Mouse (Mus musculus) frontal cortex, postnatal 36 days (tissue): ENCODE measurements around the gene Kif16b.

Experiments
- DNase-seq, 2 experiments: peaks; one replicate each; pipeline ENCODE4 v3.0.0; 2022; ENCODE audit warnings: low spot score in 2 of 2

Kif16b gene

GRCm38 (mm10) chr2:142734046-142734445 lies 167.3 kb downstream of the Kif16b start:
- no peak for DNase-seq

GRCm38 (mm10) chr2:142732370-142732769 lies 169.0 kb downstream of the Kif16b start:
- DNase-seq: peak in 1 of 2 experiments; percentile 22

- DNase-seq: peak; percentile 88 to 92
Observed at GRCm38 (mm10) chr2:142731778-142732092, 169.6 kb downstream of the Kif16b start.

GRCm38 (mm10) chr2:142731016-142731777 lies 170.1 kb downstream of the Kif16b start:
- peak; percentile 19 to 44 for DNase-seq

GRCm38 (mm10) chr2:142724215-142725001 lies 176.9 kb downstream of the Kif16b start:
- no peak for DNase-seq

GRCm38 (mm10) chr2:142720174-142720573 lies 181.2 kb downstream of the Kif16b start:
- DNase-seq: no peak

GRCm38 (mm10) chr2:142718998-142719397 lies 182.3 kb downstream of the Kif16b start:
- no peak for DNase-seq

- no peak for DNase-seq
Observed at GRCm38 (mm10) chr2:142717591-142717990, 183.7 kb downstream of the Kif16b start.

GRCm38 (mm10) chr2:142715912-142716260 lies 185.4 kb downstream of the Kif16b start:
- no peak for DNase-seq

GRCm38 (mm10) chr2:142715186-142715911 lies 186.0 kb downstream of the Kif16b start:
- DNase-seq: no peak

GRCm38 (mm10) chr2:142712727-142713126 lies 188.6 kb downstream of the Kif16b start:
- DNase-seq: no peak

GRCm38 (mm10) chr2:142709326-142709725 lies 192.0 kb downstream of the Kif16b start:
- no peak for DNase-seq

GRCm38 (mm10) chr2:142700689-142701088 lies 200.6 kb downstream of the Kif16b start:
- peak; percentile 21 to 50 for DNase-seq

- DNase-seq: peak in 1 of 2 experiments; percentile 28
Observed at GRCm38 (mm10) chr2:142698650-142699049, 202.7 kb downstream of the Kif16b start.

- no peak for DNase-seq
Observed at GRCm38 (mm10) chr2:142694936-142695331, 206.4 kb downstream of the Kif16b start.

GRCm38 (mm10) chr2:142694019-142694935 lies 207.1 kb downstream of the Kif16b start:
- no peak for DNase-seq

- DNase-seq: no peak
Observed at GRCm38 (mm10) chr2:142693461-142693860, 207.9 kb downstream of the Kif16b start.

- no peak for DNase-seq
Observed at GRCm38 (mm10) chr2:142689496-142689895, 211.8 kb downstream of the Kif16b start.

GRCm38 (mm10) chr2:142687936-142688514 lies 213.3 kb downstream of the Kif16b start:
- no peak for DNase-seq

GRCm38 (mm10) chr2:142682965-142683709 lies 218.2 kb downstream of the Kif16b start:
- no peak for DNase-seq
